Mouse (Mus musculus) c-Kit-positive CD71-positive TER-119-positive erythroid progenitor cells, embryonic 14.5 days (primary cell): ENCODE data around the gene Ints5.
"Not testable (repeated sequence)": the region's sequence is repeated elsewhere in the genome, so short reads cannot be mapped to it uniquely, and the experiment has no call there.

ENCODE experiments used
- DNase-seq: peaks from one replicate; pipeline ENCODE4 v3.0.0-alpha.2; 2013; ENCODE audit warnings: low spot score

The Ints5 gene

DNA sequence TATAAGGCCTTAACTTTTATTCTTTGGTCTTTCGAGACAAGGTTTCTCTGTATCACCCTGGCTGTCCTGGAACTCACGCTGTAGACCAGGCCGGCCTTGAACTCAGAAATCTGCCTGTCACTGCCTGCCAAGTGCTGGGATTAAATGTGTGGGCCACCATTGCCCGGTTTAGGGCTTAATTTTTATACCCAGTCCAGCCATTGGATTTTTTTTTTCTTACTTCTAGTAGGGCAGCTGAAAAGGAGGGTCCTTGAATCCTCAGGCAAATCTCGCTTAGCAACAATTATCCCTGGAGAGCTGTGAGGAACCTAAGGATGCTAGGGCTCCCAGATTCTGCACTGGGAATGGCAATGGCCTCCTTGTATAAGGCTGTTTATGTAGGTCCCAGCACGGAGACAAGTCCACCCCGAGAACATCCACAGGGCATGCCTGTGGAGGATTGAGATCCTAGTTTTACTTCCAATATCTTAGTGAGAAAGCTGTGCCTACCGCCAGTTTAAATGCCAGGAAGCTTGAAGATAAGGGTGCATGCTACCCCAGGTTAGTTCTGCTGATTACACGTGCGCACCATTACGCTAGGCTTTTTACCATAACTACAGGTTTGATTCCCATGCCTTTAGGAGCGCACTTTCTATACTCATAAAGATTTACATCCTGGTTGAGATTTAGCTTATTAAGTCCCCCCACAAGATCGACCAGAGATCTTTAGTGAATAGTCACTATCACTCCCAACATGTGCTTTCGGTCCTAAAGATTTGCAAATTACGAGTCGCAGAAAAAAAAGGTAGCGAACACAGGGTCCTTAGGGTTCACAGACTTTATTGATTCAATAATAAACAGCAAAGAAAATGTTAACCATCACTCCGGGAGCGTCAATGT is 5.0 kb upstream of the Ints5 start:
- peak; percentile 59 for DNase-seq

DNA sequence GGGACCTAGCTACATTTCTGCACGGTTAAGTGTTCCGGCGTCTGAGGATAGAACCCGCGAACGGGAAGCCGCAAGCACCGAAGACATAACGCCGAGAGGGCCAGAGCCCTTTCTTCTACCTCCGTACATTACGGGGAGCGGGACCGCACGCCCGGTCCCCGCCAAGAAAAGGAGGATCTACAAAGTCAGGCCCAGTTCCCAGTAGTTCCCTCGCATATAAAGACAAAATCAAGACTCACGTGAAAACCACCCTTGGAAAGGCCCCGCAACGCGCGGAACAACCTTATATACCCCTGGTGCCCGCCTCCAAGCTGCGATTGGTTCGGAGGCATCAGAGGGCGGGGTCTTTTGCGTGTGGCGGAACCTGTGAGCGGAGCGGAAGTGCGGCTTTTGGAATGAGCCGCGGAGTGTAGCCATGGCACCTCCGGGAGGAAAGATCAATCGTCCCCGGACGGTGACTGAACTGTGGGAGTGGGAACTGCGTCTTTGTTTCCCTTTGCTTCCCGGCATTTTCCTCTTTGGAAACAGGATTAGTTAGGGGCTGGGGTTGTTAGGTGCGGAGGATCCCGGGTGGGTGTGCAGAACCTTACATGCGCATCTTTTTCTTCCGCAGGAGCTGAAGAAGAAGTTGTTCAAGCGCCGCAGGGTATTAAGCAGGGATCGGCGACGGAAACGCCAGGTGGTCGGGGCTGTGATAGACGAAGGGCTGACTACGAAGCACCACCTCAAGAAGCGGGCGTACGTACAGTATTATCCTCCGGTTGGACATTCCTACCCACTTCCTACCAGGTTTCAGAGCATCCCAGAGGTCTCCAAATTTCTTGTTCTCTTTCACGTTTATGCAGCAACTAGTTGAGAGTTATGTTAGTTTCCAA is 4.1 kb upstream of the Ints5 start, which contains the start of the genes 1810009A15Rik and Gm49416:
Gene 1810009A15Rik, plus strand, starts transcription at position 343 of the 875 bp plus-strand sequence.
Gene Gm49416, plus strand, starts transcription at position 416 of the 875 bp plus-strand sequence.
- DNase-seq, result peak; percentile 97

DNA sequence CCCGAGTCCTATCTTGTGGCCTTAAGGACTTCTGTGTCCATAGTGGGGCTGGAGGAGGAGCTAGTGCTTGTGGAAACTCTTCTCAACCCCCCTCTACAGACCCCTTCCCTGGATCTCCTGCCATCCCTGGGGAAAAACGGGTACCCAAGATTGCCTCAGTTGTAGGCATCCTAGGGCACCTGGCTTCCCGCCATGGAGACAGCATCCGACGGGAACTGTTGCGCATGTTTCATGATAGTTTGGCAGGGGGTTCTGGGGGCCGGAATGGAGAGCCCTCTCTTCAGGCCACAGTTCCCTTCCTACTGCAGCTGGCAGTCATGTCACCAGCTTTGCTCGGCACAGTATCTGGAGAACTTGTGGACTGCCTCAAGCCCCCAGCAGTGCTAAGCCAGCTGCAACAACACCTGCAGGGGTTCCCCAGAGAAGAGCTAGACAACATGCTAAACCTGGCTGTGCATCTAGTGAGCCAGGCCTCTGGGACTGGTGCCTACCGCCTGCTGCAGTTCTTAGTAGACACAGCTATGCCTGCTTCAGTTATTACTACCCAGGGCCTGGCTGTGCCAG is 2.7 kb downstream of the Ints5 start:
- no peak for DNase-seq

DNA sequence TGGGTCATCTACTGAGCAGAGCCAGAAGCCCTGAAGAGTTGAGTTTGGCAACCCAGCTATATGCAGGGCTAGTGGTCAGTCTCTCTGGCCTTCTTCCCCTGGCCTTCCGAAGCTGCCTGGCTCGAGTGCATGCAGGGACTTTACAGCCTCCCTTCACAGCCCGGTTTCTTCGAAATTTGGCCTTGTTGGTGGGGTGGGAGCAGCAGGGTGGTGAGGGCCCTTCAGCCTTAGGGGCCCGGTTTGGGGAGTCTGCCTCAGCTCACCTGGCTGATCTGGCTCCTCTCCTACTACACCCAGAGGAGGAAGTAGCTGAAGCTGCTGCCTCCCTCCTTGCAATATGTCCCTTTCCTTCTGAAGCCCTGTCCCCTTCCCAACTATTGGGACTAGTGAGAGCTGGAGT is 3.4 kb downstream of the Ints5 start:
- DNase-seq, result not testable (repeated sequence)

DNA sequence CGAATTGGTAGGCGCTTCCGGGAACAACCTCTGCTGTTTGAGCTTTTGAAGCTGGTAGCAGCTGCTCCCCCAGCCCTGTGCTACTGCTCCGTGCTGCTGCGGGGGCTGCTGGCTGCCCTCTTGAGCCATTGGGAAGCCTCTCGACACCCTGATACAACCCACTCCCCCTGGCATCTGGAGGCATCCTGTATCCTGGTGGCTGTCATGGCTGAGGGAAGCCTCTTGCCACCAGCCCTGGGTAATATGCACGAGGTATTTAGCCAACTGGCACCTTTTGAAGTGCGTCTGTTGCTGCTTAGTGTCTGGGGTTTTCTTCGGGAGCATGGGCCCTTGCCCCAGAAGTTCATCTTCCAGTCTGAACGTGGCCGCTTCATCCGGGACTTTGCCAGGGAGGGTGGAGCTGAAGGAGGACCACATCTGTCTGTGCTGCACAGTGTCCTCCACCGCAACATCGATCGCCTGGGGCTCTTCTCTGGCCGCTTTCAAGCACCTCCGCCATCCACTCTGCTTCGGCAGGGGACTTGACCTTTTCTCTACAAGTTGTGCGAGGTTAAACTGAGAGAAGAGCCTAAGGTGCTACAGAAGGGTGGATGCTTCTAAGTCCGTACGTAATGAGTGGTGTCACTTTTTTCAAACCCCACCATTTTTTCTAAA is 4.5 kb downstream of the Ints5 start:
- DNase-seq, result not testable (repeated sequence)

DNA sequence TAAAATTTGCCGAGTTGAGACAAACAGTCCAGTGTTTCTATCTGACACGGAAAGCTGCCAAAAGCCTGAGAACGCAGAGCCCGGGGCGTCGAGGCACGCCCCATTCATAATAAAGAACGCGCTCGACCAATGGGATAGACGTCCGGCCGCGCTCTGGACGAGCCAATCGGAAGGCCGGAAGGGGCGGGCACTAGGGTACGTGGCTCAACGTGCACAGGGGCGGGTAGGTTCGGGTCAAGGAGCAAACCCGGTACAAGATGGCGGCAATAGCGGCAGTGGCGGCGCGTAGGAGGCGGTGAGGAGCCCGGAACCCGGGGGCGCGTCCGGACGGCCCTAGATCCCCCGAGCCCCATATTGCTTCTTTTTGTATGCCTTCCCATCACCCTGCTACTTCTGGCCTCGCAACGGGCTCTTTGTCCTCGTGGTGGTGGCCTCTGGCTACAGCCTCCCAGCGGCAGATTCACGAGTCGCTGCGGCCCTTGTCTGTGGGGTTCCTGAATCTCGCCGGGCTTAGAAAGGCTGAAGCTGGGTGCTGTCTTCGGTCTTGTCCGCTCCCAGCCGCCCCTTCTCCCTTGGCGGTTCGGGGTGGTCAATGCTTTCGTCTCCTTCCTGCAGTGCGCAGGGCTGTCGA is 5.2 kb downstream of the Ints5 start, which contains the start of gene Ganab:
Gene Ganab, plus strand, starts transcription at position 207 of the 631 bp plus-strand sequence.
- DNase-seq, result peak; percentile 96

DNA sequence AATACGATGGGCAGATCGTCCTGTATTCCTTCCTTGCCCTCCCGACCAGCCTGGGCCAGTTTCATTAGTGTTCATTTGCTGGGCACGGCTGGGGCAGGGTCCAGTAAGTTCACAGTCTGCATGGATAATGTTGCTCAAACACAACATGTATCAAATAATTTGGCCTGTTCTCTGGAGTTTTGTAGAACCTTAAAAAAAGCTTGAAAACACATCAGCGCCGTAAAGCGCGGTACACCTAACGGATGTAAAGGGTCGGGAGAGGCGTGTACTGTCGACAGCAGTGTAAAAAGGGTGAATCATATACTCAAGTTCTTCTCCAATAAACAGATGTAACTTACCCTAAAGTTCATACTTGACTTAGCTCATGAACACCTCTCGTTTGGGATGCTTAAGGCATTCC is 5.8 kb downstream of the Ints5 start:
- peak; percentile 50 for DNase-seq

DNA sequence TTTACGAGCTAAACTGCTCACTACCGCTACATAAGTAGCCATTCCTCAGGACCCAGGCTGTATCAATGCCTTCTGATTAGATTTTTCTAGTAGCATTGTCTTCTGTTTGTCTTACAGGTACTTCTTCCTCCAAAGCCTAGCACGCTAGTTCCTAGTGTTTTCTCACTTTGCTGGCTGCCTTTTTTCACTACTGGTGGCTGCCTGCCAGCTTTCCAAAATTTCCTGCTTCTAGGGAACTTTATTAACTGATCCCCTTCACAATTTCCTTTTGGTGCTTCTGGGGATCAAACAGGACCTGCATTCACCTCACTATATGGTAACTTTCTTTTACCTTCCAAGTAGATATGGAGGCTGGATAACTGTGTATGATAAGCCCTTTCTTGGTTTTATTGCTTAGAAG is 6.3 kb downstream of the Ints5 start:
- DNase-seq, result no peak

DNA sequence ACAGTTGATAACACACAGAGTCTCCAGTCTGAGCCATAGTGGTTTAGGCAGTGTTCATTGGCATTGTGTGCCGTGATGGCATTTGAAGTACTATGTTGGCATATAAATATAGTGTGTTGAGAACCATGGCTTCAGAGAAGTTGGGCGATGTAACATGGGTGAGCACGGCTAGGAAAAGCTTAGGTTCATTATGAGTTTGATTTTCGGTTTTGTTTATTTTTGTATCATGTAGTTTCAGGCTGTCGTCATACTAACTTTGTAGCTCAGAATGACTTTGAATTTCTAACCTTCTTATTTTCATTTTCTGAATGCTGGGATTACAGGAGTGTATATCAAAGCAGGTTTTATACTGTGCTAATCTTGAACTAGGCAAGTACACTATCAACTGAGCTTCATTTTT is 10.6 kb downstream of the Ints5 start:
- DNase-seq, result no peak

DNA sequence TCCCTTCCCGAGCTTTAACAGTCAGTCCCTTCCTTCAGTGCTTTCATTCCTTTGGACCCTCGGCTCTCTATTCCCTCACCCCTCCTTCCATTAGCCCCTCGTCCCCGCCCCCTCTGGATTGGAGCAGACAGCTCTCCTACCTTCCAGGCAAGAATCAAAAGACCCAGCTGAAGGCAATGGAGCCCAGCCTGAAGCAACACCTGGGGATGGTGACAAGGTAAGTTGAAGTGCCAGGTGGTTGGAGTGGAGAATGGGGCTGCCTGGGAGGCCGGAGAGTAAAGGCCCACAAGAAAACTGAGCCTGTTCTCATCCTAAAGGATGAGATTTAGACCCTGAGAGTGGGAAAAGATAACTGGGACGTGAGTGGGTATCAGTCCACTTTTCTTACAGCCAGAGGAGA is 15.7 kb downstream of the Ints5 start:
- DNase-seq, result no peak

DNA sequence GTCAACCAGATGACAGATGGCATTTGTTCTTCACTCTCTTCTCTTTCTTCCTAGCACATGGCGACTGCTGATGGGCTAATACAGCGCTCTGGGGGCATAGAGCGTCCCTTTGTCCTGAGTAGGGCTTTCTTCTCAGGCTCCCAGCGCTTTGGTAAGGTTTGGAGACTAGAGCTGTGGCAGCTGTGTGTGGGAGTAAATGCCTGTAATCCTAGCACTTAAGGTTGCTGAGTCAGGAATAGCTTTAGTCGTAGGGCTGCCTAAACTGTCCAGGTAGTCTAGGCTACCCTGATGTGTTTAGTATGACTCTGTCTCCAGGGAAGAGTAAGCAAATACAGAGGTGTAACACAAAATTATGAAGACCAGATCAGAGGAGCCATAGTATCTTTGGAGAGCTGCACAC is 19.0 kb downstream of the Ints5 start:
- no peak for DNase-seq

DNA sequence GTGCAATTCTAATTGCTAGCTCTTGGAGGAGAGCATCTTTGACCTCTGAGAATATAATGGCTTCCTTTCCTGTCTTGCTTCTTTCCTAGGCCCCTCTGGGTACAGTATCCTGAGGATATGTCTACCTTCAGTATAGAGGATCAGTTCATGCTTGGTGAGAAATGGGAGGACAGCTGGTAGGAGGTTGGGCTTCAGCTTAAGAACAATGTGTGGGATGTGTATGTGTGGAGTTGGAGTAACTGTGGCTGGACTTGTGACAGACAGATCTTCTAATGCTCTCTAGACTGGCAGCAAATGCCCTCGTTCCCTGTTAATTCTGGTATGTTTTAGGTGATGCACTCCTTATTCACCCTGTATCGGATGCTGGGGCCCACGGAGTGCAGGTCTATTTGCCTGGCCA is 21.4 kb downstream of the Ints5 start:
- no peak for DNase-seq

DNA sequence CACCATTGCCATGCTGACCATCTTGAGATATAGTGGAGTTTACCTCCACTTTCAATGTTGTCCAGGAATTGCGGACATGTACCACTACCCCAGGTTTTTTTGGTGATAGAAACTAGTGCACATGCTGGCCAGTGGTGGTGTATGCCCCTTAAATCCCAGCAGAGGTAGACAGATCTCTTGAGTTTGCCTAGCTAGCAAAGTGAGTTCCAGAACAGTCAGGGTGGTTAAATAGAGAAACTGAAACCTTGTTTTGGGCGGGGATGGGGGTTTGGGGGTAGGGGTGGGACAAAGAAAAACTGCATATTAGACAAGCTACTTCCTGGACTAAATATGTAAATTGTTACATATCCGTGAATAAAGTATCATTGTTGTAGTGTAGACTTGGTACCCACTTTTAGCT is 26.2 kb downstream of the Ints5 start:
- no peak for DNase-seq

DNA sequence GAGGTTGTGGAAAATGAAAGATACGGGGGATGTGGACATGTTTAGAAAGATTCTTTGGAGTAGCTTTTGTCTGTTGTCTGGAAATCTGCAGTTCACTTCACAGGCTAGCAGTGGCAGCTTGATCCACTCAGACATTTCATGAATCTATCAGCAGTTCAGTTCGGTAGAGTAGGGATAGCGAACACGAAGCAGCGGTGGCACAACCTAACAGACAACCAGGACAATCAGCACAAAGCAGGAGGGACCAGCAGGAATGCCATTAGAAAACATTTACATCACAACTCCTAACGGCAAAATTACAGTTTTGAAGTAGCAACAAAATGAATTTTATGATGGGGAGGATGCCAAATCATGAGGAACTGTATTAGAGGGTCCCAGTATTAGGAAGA is 26.9 kb downstream of the Ints5 start:
- DNase-seq, result no peak

DNA sequence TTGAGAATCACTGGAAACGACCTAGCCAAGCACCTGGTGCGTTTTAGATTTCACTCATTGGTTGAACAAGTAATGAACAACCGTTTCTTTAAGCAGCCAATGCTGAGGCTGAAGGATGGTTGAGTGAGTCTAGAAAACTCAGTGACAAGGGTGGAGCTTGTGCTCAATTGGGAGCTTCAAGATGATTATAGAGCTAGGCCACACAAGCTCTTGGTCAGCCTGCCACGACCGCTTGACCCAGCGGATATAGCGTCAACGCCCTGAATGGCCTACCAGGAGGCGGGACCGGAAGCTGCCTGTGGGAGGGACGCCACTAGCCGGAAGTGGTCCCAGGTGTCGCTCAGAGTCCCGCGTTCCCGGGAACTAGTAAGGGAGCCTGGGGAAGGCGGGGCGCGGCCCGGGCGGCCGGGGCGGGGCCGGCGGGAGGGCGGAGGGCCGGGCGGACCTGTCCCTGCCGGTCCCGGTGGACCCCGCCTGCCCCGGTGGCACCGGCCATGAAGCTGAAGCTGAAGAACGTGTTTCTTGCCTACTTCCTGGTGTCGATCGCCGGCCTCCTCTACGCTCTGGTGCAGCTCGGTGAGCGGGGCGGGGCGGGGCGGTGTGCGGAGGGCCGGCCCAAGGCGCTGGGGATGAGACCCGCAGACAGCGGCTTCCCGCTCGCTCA is 27.4 kb downstream of the Ints5 start, which contains the start of gene B3gat3:
Gene B3gat3, plus strand, starts transcription at position 302 of the 664 bp plus-strand sequence.
- peak; percentile 90 for DNase-seq

DNA sequence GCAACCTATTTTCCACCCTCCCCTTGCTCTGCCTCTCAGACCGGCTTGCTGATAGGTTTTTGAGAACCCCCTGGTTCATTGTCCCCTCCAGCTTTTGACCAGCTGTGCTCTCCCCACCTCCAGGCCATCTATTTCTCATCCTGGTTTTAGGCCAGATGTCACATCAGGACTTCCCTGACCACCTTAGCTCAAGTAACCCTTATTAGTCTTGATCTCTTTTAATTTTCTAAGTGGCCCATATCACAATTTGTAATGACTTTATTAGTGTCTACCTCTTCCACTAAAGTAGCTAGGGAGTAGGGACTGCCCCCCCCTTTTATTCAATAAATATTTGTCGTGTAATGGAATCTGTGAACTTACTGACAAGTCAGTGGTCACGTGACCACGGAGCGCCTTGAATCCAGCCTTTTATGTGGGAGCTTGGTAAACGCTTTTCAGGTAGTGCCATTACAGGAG is 28.1 kb downstream of the Ints5 start:
- DNase-seq, result peak; percentile 75

DNA sequence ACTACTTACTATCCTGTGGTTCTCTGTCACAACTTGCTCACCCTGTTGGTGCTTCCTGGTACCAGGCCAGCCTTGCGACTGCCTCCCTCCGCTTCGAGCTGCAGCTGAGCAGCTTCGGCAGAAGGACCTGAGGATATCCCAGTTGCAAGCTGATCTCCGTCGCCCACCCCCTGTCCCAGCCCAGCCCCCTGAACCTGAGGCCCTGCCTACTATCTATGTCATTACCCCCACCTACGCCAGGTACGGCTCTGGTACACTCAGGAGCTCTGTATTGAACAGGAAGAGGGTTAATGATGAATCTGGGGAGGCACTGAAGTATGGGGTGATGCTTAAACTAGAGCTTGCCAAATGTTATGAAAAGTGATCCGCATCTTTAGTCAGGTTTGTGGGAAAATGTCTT is 28.9 kb downstream of the Ints5 start:
- DNase-seq, result no peak

DNA sequence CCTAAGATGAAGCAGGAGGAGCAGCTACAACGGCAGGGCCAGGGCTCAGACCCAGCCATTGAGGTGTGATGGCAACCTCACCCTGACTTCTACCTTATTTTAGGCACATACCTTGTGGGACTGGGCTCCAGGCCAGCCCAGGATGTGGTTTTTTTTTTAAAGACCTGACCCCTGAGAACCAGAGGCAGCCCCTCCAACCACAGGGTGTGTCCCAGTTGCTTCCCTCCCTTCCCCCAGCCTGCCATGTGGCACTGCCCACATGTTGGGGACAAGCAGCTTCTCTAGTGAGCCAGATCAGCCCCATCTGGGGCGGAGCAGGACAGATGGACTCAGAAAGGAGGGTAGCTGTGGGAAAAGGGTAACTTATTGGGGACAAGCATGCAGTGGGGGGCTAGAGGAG is 34.0 kb downstream of the Ints5 start:
- DNase-seq, result no peak

DNA sequence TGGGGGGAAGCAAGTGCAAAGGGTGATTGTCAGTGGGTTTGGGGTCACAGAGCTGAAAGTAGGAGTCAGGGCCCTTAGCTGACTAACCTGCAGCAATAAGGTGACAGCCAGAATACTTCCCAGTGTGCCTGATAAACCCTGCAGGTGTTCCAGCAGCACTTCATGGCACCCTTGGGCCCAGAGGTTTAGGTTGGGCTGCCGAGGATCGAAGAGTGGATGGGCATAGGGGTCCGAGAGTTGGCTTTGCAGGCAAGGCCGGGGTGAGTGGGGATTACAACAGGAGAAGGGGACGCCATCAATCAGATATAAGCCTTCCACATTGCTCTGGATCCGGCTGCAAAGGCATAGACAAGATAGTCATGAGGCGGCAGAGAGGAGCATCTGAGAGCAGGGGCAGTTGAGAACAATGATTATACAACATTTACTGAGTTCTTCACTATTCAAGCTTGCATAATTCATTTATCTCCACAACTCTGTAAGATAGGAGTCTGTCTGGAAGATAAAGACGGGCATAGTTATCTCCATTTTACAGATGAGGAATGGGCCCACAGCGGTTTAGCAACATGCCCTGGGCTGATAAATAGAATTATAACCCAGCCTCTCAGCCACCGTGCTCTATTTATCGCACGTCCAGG is 35.2 kb downstream of the Ints5 start:
- DNase-seq, result no peak

DNA sequence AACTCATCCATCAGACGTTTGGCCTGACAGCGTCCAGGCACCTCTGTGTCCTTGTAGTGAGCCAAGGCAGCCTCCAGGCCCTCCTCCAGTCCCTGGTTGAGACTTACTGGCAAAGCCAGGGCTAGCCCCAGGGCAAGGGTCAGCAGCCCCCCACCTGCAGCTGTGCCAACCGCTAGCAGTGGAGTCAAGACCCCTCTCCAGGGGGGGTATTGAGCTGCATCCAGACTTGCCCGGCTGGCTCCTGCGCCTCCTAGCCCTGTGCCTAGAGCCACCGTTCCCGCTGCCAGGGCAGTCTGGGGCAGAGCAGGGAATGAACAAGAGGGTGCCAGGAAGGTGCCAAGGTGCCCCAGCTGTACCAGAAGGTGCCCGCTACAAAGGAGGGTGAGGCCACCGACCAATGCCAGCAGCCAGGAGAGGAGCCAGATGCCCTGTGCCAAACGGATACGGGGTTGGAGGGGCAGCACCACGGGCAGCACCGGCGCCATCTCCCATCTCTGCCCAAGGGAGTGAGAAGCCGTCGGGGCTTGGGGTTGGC is 36.0 kb downstream of the Ints5 start:
- no peak for DNase-seq
